Mouse (Mus musculus) liver, embryonic 14.5 days (tissue): ENCODE results near the gene Rtf2.

Source experiments
- CTCF ChIP-seq: IDR thresholded peaks from 2 replicates; pipeline ENCODE4 v1.5.1; 2016; ENCODE audit warnings: antibody characterized with exemption, low read depth, control low read depth
- EP300 ChIP-seq: IDR thresholded peaks from 2 replicates; pipeline ENCODE4 v1.6.1; 2016; ENCODE audit warnings: antibody characterized with exemption, low read depth

GRCm38 (mm10) chr2:172394052-172394392 is 46.3 kb upstream of the Rtf2 start:
- TF ChIP-seq CTCF (no peak), EP300 (no peak)
